Mouse (Mus musculus) thymus, adult 2 months (tissue): Measurements from ENCODE around the gene Ebf1. TPM values are rescaled to one million over a fixed set of nuclear protein-coding genes. Genes with fewer than 3 reads are reported as not detected.

Experiments used
- DNase-seq: peaks from one replicate; pipeline ENCODE4 v3.0.0; 2021
- H3K27ac ChIP-seq: fragments of 200-500 bp; 2 replicates; pipeline ENCODE4 v1.5.1; 2012; ENCODE audit warnings: low read length, control low read depth; ENCODE audit not compliant: control insufficient read depth, insufficient read depth
- H3K27me3 ChIP-seq: fragments of 200-500 bp; 2 replicates; pipeline ENCODE4 v1.6.1; 2012; ENCODE audit warnings: mild to moderate bottlenecking, low read length, moderate library complexity, mixed read lengths; ENCODE audit not compliant: control insufficient read depth, insufficient read depth
- H3K36me3 ChIP-seq: fragments of 200-500 bp; 2 replicates; pipeline ENCODE4 v1.6.1; 2012; ENCODE audit warnings: mild to moderate bottlenecking, low read length, moderate library complexity; ENCODE audit not compliant: control insufficient read depth, insufficient read depth
- H3K4me1 ChIP-seq: fragments of 200-500 bp; replicated peaks from 2 replicates; pipeline ENCODE4 v1.6.1; 2012; ENCODE audit warnings: low read length; ENCODE audit not compliant: control insufficient read depth, insufficient read depth
- H3K4me3 ChIP-seq: fragments of 200-500 bp; 2 replicates; pipeline ENCODE4 v1.5.1; 2012; ENCODE audit warnings: mild to moderate bottlenecking, low read length, control low read depth, moderate library complexity; ENCODE audit not compliant: control insufficient read depth, insufficient read depth
- CTCF ChIP-seq: fragments of 200-500 bp; IDR thresholded peaks from 2 replicates; pipeline ENCODE4 v1.5.1; 2012; ENCODE audit warnings: mild to moderate bottlenecking, control low read depth, low read length, moderate library complexity, borderline replicate concordance; ENCODE audit not compliant: control insufficient read depth, poor library complexity, insufficient read depth; ENCODE audit errors: extremely low read depth
- POLR2A ChIP-seq: fragments of 200-500 bp; IDR thresholded peaks from 2 replicates; pipeline ENCODE4 v1.6.1; 2012; ENCODE audit warnings: mild to moderate bottlenecking, low read length, control low read depth, moderate library complexity; ENCODE audit not compliant: control insufficient read depth, poor library complexity, insufficient read depth; ENCODE audit errors: extremely low read depth
- WGBS: fragments of 180-500 bp; shearing (Covaris S2); methylation state at CpG from one replicate; pipeline ENCODE4 v1.1.7; 2018; 5-methylcytosine and 5-hydroxymethylcytosine counted together
- polyA plus RNA-seq: library from polyadenylated mRNA; depleted of rRNA; stranded (reverse); fragments of >200 nt; gene quantifications from 2 replicates; pipeline ENCODE4 v1.2.3, GENCODE M21; 2012

Ebf1 gene
- polyA plus RNA-seq, 1 experiment: 4.4 TPM

- Histone ChIP-seq H3K27me3 (no peaks in the 10 kb centered on the region), H3K36me3 (no peaks in the 10 kb centered on the region), H3K4me3 (no peak overlapping the region), H3K4me1 (no peaks in the 10 kb centered on the region), H3K27ac (no peak overlapping the region)
- WGBS: 55% methylated on average over 3 of the region's 3 CpGs
- no peak for TF ChIP-seq CTCF
- no peak for TF ChIP-seq POLR2A
- peak; percentile 16 for DNase-seq
Measured at GRCm38 (mm10) chr11:44774411-44774810, 157.3 kb downstream of the Ebf1 start.

- no peaks in the 10 kb centered on the region for H3K27me3 ChIP-seq
- no peak for TF ChIP-seq POLR2A
- TF ChIP-seq CTCF: no peak
- WGBS: 91% methylated on average over 2 of the region's 2 CpGs
- H3K4me3 ChIP-seq: no peak overlapping the region
- no peak for DNase-seq
- no peaks in the 10 kb centered on the region for H3K36me3 ChIP-seq
- H3K4me1 ChIP-seq: no peaks in the 10 kb centered on the region
- no peak overlapping the region for H3K27ac ChIP-seq
Measured at GRCm38 (mm10) chr11:44775549-44775948, 158.4 kb downstream of the Ebf1 start.

GRCm38 (mm10) chr11:44776556-44776955 is 159.4 kb downstream of the Ebf1 start:
- 100% methylated on average over 1 of the region's 2 CpGs for WGBS

GRCm38 (mm10) chr11:44777331-44778310 is 160.5 kb downstream of the Ebf1 start:
- DNase-seq: no peak
- TF ChIP-seq POLR2A (no peak), CTCF (no peak)
- Histone ChIP-seq H3K4me1 (no peaks in the 10 kb centered on the region), H3K36me3 (no peaks in the 10 kb centered on the region), H3K27ac (no peak overlapping the region), H3K4me3 (no peak overlapping the region), H3K27me3 (no peaks in the 10 kb centered on the region)
- WGBS: 85% methylated on average over 16 of the region's 16 CpGs

More at GRCm38 (mm10) chr11:44776556-44776955, 159.4 kb downstream of the Ebf1 start:
- Histone ChIP-seq H3K4me3 (no peak overlapping the region), H3K4me1 (no peaks in the 10 kb centered on the region), H3K27me3 (no peaks in the 10 kb centered on the region), H3K36me3 (no peaks in the 10 kb centered on the region), H3K27ac (no peak overlapping the region)
- TF ChIP-seq CTCF (no peak), POLR2A (no peak)
- no peak for DNase-seq

- DNase-seq: no peak
- Histone ChIP-seq H3K4me3 (no peak overlapping the region), H3K4me1 (no peaks in the 10 kb centered on the region), H3K27me3 (no peaks in the 10 kb centered on the region), H3K36me3 (no peaks in the 10 kb centered on the region), H3K27ac (no peak overlapping the region)
- 94% methylated on average over 1 of the region's 1 CpGs for WGBS
- TF ChIP-seq CTCF: no peak
- no peak for TF ChIP-seq POLR2A
Measured at GRCm38 (mm10) chr11:44779030-44779429, 161.9 kb downstream of the Ebf1 start.

GRCm38 (mm10) chr11:44784255-44785029 is 167.3 kb downstream of the Ebf1 start:
- H3K27ac ChIP-seq: no peak overlapping the region
- DNase-seq: no peak
- TF ChIP-seq POLR2A: no peak
- TF ChIP-seq CTCF: no peak
- H3K36me3 ChIP-seq: no peaks in the 10 kb centered on the region
- WGBS: 90% methylated on average over 14 of the region's 14 CpGs
- H3K27me3 ChIP-seq: no peaks in the 10 kb centered on the region
- H3K4me3 ChIP-seq: no peak overlapping the region
- no peaks in the 10 kb centered on the region for H3K4me1 ChIP-seq
